11 mouse cellular contexts compared by ENCODE assay signal in the genomic region with DNA sequence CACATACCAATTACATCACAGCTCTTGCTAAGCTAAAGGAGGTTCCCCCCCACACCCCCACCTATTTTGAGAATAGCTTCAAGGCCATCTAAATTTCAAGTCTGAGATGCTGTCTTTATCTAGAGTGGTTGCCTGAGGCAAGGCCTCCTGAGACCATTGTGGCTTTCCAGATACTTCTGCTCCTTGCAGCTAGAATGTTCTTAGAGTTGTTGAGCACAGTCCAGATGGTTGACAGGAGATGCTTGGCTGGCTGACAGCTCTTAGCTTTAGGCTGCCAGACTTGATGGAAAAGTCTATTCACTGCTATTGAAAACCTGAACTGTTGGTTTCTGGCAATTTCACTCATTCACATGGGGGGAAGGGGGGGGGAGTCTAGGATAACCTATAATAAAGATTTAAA. TPM values are rescaled to one million over a fixed set of nuclear protein-coding genes. Genes with fewer than 3 reads are reported as not detected.
DNase-seq lines count a peak whose midpoint lies in the region; ATAC-seq and TF ChIP-seq lines count a peak whose summit lies in the region.
"Had no signal": no experiment of that assay in that cellular context is flagged by ENCODE, and none has a peak within 500 bp of the region (broad histone marks: within the 10 kb centered on the region; RNA-seq: fewer than 3 reads in every experiment).

No protein-coding gene starts in this region.

- H3K9ac ChIP-seq in forebrain, embryonic 14.5 days (ENCODE audit: low read length), result no peak overlapping the region
- H3K9ac ChIP-seq in midbrain, postnatal 0 days (replicated peaks; ENCODE audit: low read length, poor library complexity, severe bottlenecking), result no peak overlapping the region
- H3K9ac ChIP-seq in midbrain, embryonic 13.5 days (replicated peaks), result no peak overlapping the region
- H3K9ac ChIP-seq in liver, embryonic 12.5 days, result no peak overlapping the region
- H3K9ac ChIP-seq: limb, embryonic 12.5 days had no signal

- no peaks in the 10 kb centered on the region for H3K9me3 ChIP-seq in forebrain, embryonic 14.5 days (replicated peaks; ENCODE audit: control insufficient read depth, low read length)
- peaks cover 2% of the 10 kb centered on the region; the same call in 1 of the 2 replicates for H3K9me3 ChIP-seq in forebrain, embryonic 10.5 days
- H3K9me3 ChIP-seq in midbrain, postnatal 0 days (ENCODE audit: low read length), result no peaks in the 10 kb centered on the region
- no peaks in the 10 kb centered on the region for H3K9me3 ChIP-seq in midbrain, embryonic 13.5 days
- peaks cover 22% of the 10 kb centered on the region for H3K9me3 ChIP-seq in liver, embryonic 12.5 days (replicated peaks)

- H3K4me3 ChIP-seq in forebrain, embryonic 14.5 days (ENCODE audit: low read depth, low read length), result no peak overlapping the region
- no peak overlapping the region for H3K4me3 ChIP-seq in forebrain, embryonic 10.5 days
- H3K4me3 ChIP-seq in midbrain, postnatal 0 days (ENCODE audit: low read depth, low read length), result no peak overlapping the region
- H3K4me3 ChIP-seq in midbrain, embryonic 13.5 days (replicated peaks), result no peak overlapping the region
- no peak overlapping the region for H3K4me3 ChIP-seq in liver, embryonic 12.5 days
- H3K4me3 ChIP-seq: limb, embryonic 12.5 days had no signal

- no peak for TF ChIP-seq CTCF in midbrain, postnatal 0 days (IDR thresholded peaks at IDR 0.05)

- peaks cover 3% of the 10 kb centered on the region; the same call in 1 of the 2 replicates for H3K4me1 ChIP-seq in forebrain, embryonic 14.5 days (ENCODE audit: control insufficient read depth, insufficient read depth, low read length)
- H3K4me1 ChIP-seq in forebrain, embryonic 10.5 days, result no peaks in the 10 kb centered on the region
- no peaks in the 10 kb centered on the region for H3K4me1 ChIP-seq in midbrain, postnatal 0 days (ENCODE audit: insufficient read depth, low read length)
- H3K4me1 ChIP-seq in midbrain, embryonic 13.5 days (replicated peaks), result no peaks in the 10 kb centered on the region
- no peaks in the 10 kb centered on the region for H3K4me1 ChIP-seq in liver, embryonic 12.5 days
- H3K4me1 ChIP-seq: limb, embryonic 12.5 days had no signal

- no peaks in the 10 kb centered on the region for H3K27me3 ChIP-seq in forebrain, embryonic 14.5 days (replicated peaks; ENCODE audit: control insufficient read depth, insufficient read depth, low read length)
- no peaks in the 10 kb centered on the region for H3K27me3 ChIP-seq in forebrain, embryonic 10.5 days (ENCODE audit: poor library complexity, severe bottlenecking)
- no peaks in the 10 kb centered on the region for H3K27me3 ChIP-seq in midbrain, postnatal 0 days (ENCODE audit: insufficient read depth, low read length)
- no peaks in the 10 kb centered on the region for H3K27me3 ChIP-seq in midbrain, embryonic 13.5 days
- H3K27me3 ChIP-seq in liver, embryonic 12.5 days (replicated peaks), result no peaks in the 10 kb centered on the region
- H3K27me3 ChIP-seq: limb, embryonic 12.5 days had no signal

- peak; percentile 72 for ATAC-seq in forebrain, embryonic 14.5 days
- no peak for ATAC-seq in midbrain, postnatal 0 days (ENCODE audit: low FRiP score)
- no peak for ATAC-seq in midbrain, embryonic 13.5 days
- no peak for ATAC-seq in liver, embryonic 12.5 days
- no peak for ATAC-seq in inflammation-experienced regulatory T-cells, adult 6 months
- ATAC-seq: CD4-positive, CD25-positive, alpha-beta regulatory T cell, adult 4 months had no signal

- DNase-seq in forebrain, embryonic 14.5 days (ENCODE audit: low spot score), result peak; percentile 77
- no peak for DNase-seq in forebrain, embryonic 10.5 days (ENCODE audit: extremely low spot score, low spot score)
- peak; percentile 46 for DNase-seq in midbrain, postnatal 0 days (ENCODE audit: low spot score)
- DNase-seq in layer of hippocampus, adult 9-11 months, result peak; percentile 72
- DNase-seq in telencephalon, adult 2 months (ENCODE audit: low read depth, low spot score), result peak; percentile 58

- H3K27ac ChIP-seq in forebrain, embryonic 14.5 days (ENCODE audit: low read depth, low read length), result no peak overlapping the region
- H3K27ac ChIP-seq in forebrain, embryonic 10.5 days, result no peak overlapping the region
- H3K27ac ChIP-seq in midbrain, postnatal 0 days (ENCODE audit: low read depth, low read length), result no peak overlapping the region
- H3K27ac ChIP-seq in midbrain, embryonic 13.5 days, result no peak overlapping the region
- no peak overlapping the region for H3K27ac ChIP-seq in liver, embryonic 12.5 days
- H3K27ac ChIP-seq: limb, embryonic 12.5 days had no signal

- peaks cover 24% of the 10 kb centered on the region for H3K36me3 ChIP-seq in forebrain, embryonic 14.5 days (ENCODE audit: control insufficient read depth, insufficient read depth, low read length)
- H3K36me3 ChIP-seq in forebrain, embryonic 10.5 days (replicated peaks), result peaks cover 30% of the 10 kb centered on the region
- H3K36me3 ChIP-seq in midbrain, postnatal 0 days (ENCODE audit: insufficient read depth, low read length), result peaks cover 6% of the 10 kb centered on the region; the same call in 1 of the 2 replicates
- H3K36me3 ChIP-seq in midbrain, embryonic 13.5 days, result peaks cover 27% of the 10 kb centered on the region
- H3K36me3 ChIP-seq in liver, embryonic 12.5 days, result peaks cover 28% of the 10 kb centered on the region

- no peak overlapping the region for H3K4me2 ChIP-seq in forebrain, embryonic 14.5 days (ENCODE audit: low read length)
- no peak overlapping the region for H3K4me2 ChIP-seq in midbrain, postnatal 0 days (ENCODE audit: low read depth, low read length, poor library complexity, severe bottlenecking)
- H3K4me2 ChIP-seq in midbrain, embryonic 13.5 days (replicated peaks), result no peak overlapping the region
- no peak overlapping the region for H3K4me2 ChIP-seq in liver, embryonic 12.5 days
- H3K4me2 ChIP-seq: limb, embryonic 12.5 days had no signal

RNA-seq across cellular contexts. Expression of a gene that starts 2.3 kb away (rescaled TPM):
- polyA plus RNA-seq in forebrain, embryonic 14.5 days (2014; fragmentation: Nextera tagmentation; extraction: Ambion mirVana), result 0.41 TPM in 1 of 2 replicates, not detected in the other
- 0.28 and 0.33 TPM in 2 replicates for polyA plus RNA-seq in forebrain, embryonic 10.5 days (2016; fragmentation: Nextera tagmentation; extraction: Ambion mirVana)
- total RNA-seq in midbrain, postnatal 0 days (2014; rRNA removed), result not detected in 2 replicates
- 0.27 TPM in 1 of 2 replicates, not detected in the other for polyA plus RNA-seq in midbrain, postnatal 0 days (2015; fragmentation: Nextera tagmentation; extraction: Ambion mirVana)
- polyA plus RNA-seq in midbrain, embryonic 13.5 days (2015; fragmentation: Nextera tagmentation; extraction: Ambion mirVana), result 0.28 TPM in 1 of 2 replicates, not detected in the other
- 0.21 TPM in 1 of 2 replicates, not detected in the other for polyA plus RNA-seq in liver, embryonic 12.5 days (2016; fragmentation: Nextera tagmentation; extraction: Ambion mirVana)
- 1 to 10 TPM in 2 of 3 experiments, not detected in 1; 1.5 to 4.0 TPM for polyA plus RNA-seq in inflammation-experienced regulatory T-cells, adult 6 months (2017; shearing (Covaris generic))
- polyA plus RNA-seq: heart, embryonic 16.5 days had no signal

RNA-seq across cellular contexts. Expression of a gene that starts 19.6 kb away (rescaled TPM):
- polyA plus RNA-seq in forebrain, embryonic 14.5 days (2014; fragmentation: Nextera tagmentation; extraction: Ambion mirVana), result 63.1 and 79.1 TPM in 2 replicates
- polyA plus RNA-seq in forebrain, embryonic 10.5 days (2016; fragmentation: Nextera tagmentation; extraction: Ambion mirVana), result 82.3 and 83.3 TPM in 2 replicates
- 126 and 187 TPM in 2 replicates for total RNA-seq in midbrain, postnatal 0 days (2014; rRNA removed)
- polyA plus RNA-seq in midbrain, postnatal 0 days (2015; fragmentation: Nextera tagmentation; extraction: Ambion mirVana), result 70.3 and 77.6 TPM in 2 replicates
- 109 and 116 TPM in 2 replicates for polyA plus RNA-seq in midbrain, embryonic 13.5 days (2015; fragmentation: Nextera tagmentation; extraction: Ambion mirVana)
- polyA plus RNA-seq in liver, embryonic 12.5 days (2016; fragmentation: Nextera tagmentation; extraction: Ambion mirVana), result 32.7 and 32.9 TPM in 2 replicates
- 10 to 100 TPM; 31.6 to 43.9 (median 38.0) TPM for polyA plus RNA-seq in inflammation-experienced regulatory T-cells, adult 6 months (2017; shearing (Covaris generic))

RNA-seq across cellular contexts. Expression of a gene that starts 39.3 kb away (rescaled TPM):
- polyA plus RNA-seq in forebrain, embryonic 14.5 days (2014; fragmentation: Nextera tagmentation; extraction: Ambion mirVana), result 1.3 and 1.4 TPM in 2 replicates
- 4.7 and 4.9 TPM in 2 replicates for polyA plus RNA-seq in forebrain, embryonic 10.5 days (2016; fragmentation: Nextera tagmentation; extraction: Ambion mirVana)
- total RNA-seq in midbrain, postnatal 0 days (2014; rRNA removed), result 5.7 and 8.2 TPM in 2 replicates
- polyA plus RNA-seq in midbrain, postnatal 0 days (2015; fragmentation: Nextera tagmentation; extraction: Ambion mirVana), result 1.6 and 1.7 TPM in 2 replicates
- polyA plus RNA-seq in midbrain, embryonic 13.5 days (2015; fragmentation: Nextera tagmentation; extraction: Ambion mirVana), result 4.7 TPM in 2 replicates
- 0.66 and 0.77 TPM in 2 replicates for polyA plus RNA-seq in liver, embryonic 12.5 days (2016; fragmentation: Nextera tagmentation; extraction: Ambion mirVana)
- polyA plus RNA-seq in inflammation-experienced regulatory T-cells, adult 6 months (2017; shearing (Covaris generic)), result 1 to 10 TPM; 2.7 to 8.7 (median 2.9) TPM

RNA-seq across cellular contexts. Expression of a gene that starts 40.8 kb away (rescaled TPM):
- 6.3 TPM in 2 replicates for polyA plus RNA-seq in forebrain, embryonic 14.5 days (2014; fragmentation: Nextera tagmentation; extraction: Ambion mirVana)
- 4.6 and 6.1 TPM in 2 replicates for polyA plus RNA-seq in forebrain, embryonic 10.5 days (2016; fragmentation: Nextera tagmentation; extraction: Ambion mirVana)
- 7.3 and 8.4 TPM in 2 replicates for total RNA-seq in midbrain, postnatal 0 days (2014; rRNA removed)
- polyA plus RNA-seq in midbrain, postnatal 0 days (2015; fragmentation: Nextera tagmentation; extraction: Ambion mirVana), result 6.6 and 7.1 TPM in 2 replicates
- polyA plus RNA-seq in midbrain, embryonic 13.5 days (2015; fragmentation: Nextera tagmentation; extraction: Ambion mirVana), result 8.1 and 8.2 TPM in 2 replicates
- polyA plus RNA-seq in liver, embryonic 12.5 days (2016; fragmentation: Nextera tagmentation; extraction: Ambion mirVana), result 2.8 and 3.0 TPM in 2 replicates
- 10 to 100 TPM in 2 of 3 experiments, 1 to 10 TPM in 1; 7.8 to 17.7 (median 16.6) TPM for polyA plus RNA-seq in inflammation-experienced regulatory T-cells, adult 6 months (2017; shearing (Covaris generic))
